Mouse (Mus musculus) hematopoietic stem cell, adult 5-6 weeks (primary cell): ENCODE data around the gene Ramp3. TPM values are rescaled to one million over a fixed set of nuclear protein-coding genes. Genes with fewer than 3 reads are reported as not detected.
A peak's percentile ranks its signal among the peaks of the same experiment; 100 is the strongest.

Experiments
- ATAC-seq, 2 experiments: fragments of 125-278 bp in 1 of 2; replicated peaks in 1 of 2; 2 replicates each; pipeline ENCODE4 v1.8.0; 2016 to 2017; ENCODE audit warnings: inconsistent platforms in 2 of 2, mild to moderate bottlenecking in 2 of 2, moderate number of reproducible peaks in 2 of 2, low read depth in 1 of 2, moderate TSS enrichment in 1 of 2; ENCODE audit not compliant: low FRiP score in 2 of 2, poor library complexity in 2 of 2, severe bottlenecking in 2 of 2, insufficient read depth in 1 of 2, low TSS enrichment in 1 of 2
- total RNA-seq: library from RNA; stranded (forward); fragments of 172-1452, 232-1000 nt; gene quantifications from 2 replicates; pipeline ENCODE4 v1.2.3, GENCODE M21; 2017

Gene Ramp3
- total RNA-seq, 1 experiment from 2014 or later: not detected

GRCm38 (mm10) chr11:6654903-6655302, 3.4 kb upstream of the Ramp3 start:
- peak; percentile 38 to 59; a peak in 2 of 4 replicates for ATAC-seq

GRCm38 (mm10) chr11:6661206-6661605, 2.9 kb downstream of the Ramp3 start:
- ATAC-seq: no peak

- no peak for ATAC-seq
Measured at GRCm38 (mm10) chr11:6666634-6667033, 8.3 kb downstream of the Ramp3 start.

- ATAC-seq: no peak
Measured at GRCm38 (mm10) chr11:6669041-6669440, 10.7 kb downstream of the Ramp3 start.

- ATAC-seq: 0 out of 4 replicates have a peak, but pooled peaks of 1 of the 2 experiments have one; percentile 40
Measured at GRCm38 (mm10) chr11:6670044-6670443, 11.7 kb downstream of the Ramp3 start.

GRCm38 (mm10) chr11:6670826-6671225, 12.5 kb downstream of the Ramp3 start:
- ATAC-seq: no peak

- no peak for ATAC-seq
Measured at GRCm38 (mm10) chr11:6674701-6675100, 16.4 kb downstream of the Ramp3 start.

- ATAC-seq: no peak
Measured at GRCm38 (mm10) chr11:6675402-6675801, 17.1 kb downstream of the Ramp3 start.

GRCm38 (mm10) chr11:6676641-6677040, 18.3 kb downstream of the Ramp3 start:
- ATAC-seq: no peak

- no peak for ATAC-seq
Measured at GRCm38 (mm10) chr11:6677530-6677929, 19.2 kb downstream of the Ramp3 start.

GRCm38 (mm10) chr11:6679694-6680396, 21.5 kb downstream of the Ramp3 start:
- peak; percentile 61 to 65 for ATAC-seq

- peak; percentile 57 to 60 for ATAC-seq
Measured at GRCm38 (mm10) chr11:6680397-6680818, 22.1 kb downstream of the Ramp3 start.

GRCm38 (mm10) chr11:6684741-6685140, 26.4 kb downstream of the Ramp3 start:
- no peak for ATAC-seq

- ATAC-seq: no peak
Measured at GRCm38 (mm10) chr11:6688888-6689287, 30.6 kb downstream of the Ramp3 start.

GRCm38 (mm10) chr11:6692341-6692740, 34.0 kb downstream of the Ramp3 start:
- ATAC-seq: no peak

GRCm38 (mm10) chr11:6694114-6694513, 35.8 kb downstream of the Ramp3 start:
- ATAC-seq: no peak

GRCm38 (mm10) chr11:6695176-6695575, 36.9 kb downstream of the Ramp3 start:
- ATAC-seq: peak; percentile 93 to 95

- no peak for ATAC-seq
Measured at GRCm38 (mm10) chr11:6696551-6696950, 38.2 kb downstream of the Ramp3 start.

GRCm38 (mm10) chr11:6697751-6698150, 39.4 kb downstream of the Ramp3 start:
- ATAC-seq: no peak
